Mouse (Mus musculus) R1 (cell line): ENCODE data around the gene Pou3f4.
"Not testable (repeated sequence)": the region's sequence is repeated elsewhere in the genome, so short reads cannot be mapped to it uniquely, and the experiment has no call there.

Experiments
- DNase-seq: peaks from one replicate; pipeline ENCODE4 v3.0.0-alpha.2; 2018; ENCODE audit warnings: low read depth, low spot score

Gene Pou3f4

GRCm38 (mm10) chrX:110814151-110814571, at the start of gene Pou3f4:
TSS of gene Pou3f4 (plus strand) at chrX:110814280.
- DNase-seq: peak; percentile 52

- DNase-seq: no peak
These were observed 48.1 kb upstream of the Pou3f4 start for GRCm38 (mm10) chrX:110765939-110766338.

- not testable (repeated sequence) for DNase-seq
These were observed 39.3 kb upstream of the Pou3f4 start for GRCm38 (mm10) chrX:110774807-110775206.

GRCm38 (mm10) chrX:110802502-110802901, 11.6 kb upstream of the Pou3f4 start:
- no peak for DNase-seq

- DNase-seq: no peak
These were observed 4.0 kb upstream of the Pou3f4 start for GRCm38 (mm10) chrX:110810001-110810578.

- DNase-seq: no peak
These were observed 3.1 kb upstream of the Pou3f4 start for GRCm38 (mm10) chrX:110810753-110811506.

- DNase-seq: no peak
These were observed 2.0 kb upstream of the Pou3f4 start for GRCm38 (mm10) chrX:110812071-110812470.

- no peak for DNase-seq
These were observed 679 bp upstream of the Pou3f4 start for GRCm38 (mm10) chrX:110813401-110813800.

GRCm38 (mm10) chrX:110814592-110815548, 790 bp downstream of the Pou3f4 start:
- DNase-seq: peak; percentile 15

GRCm38 (mm10) chrX:110815549-110815930, 1.5 kb downstream of the Pou3f4 start:
- DNase-seq: no peak

GRCm38 (mm10) chrX:110816609-110817008, 2.5 kb downstream of the Pou3f4 start:
- peak; percentile 1 for DNase-seq

- no peak for DNase-seq
These were observed 3.1 kb downstream of the Pou3f4 start for GRCm38 (mm10) chrX:110817211-110817610.

- no peak for DNase-seq
These were observed 23.4 kb downstream of the Pou3f4 start for GRCm38 (mm10) chrX:110837450-110837849.

- DNase-seq: no peak
These were observed 37.2 kb downstream of the Pou3f4 start for GRCm38 (mm10) chrX:110851300-110851699.
